Mouse (Mus musculus): ENCODE data around the gene Arhgef38. TPM values are rescaled to one million over a fixed set of nuclear protein-coding genes. Genes with fewer than 3 reads are reported as not detected.

Gene Arhgef38
- polyA plus RNA-seq, 1 experiment: 1.4 TPM

GRCm38 (mm10) chr3:133169737-133170136, 65.0 kb downstream of the Arhgef38 start:
- 49% methylated on average over 7 of the region's 7 CpGs for WGBS
- no peak for DNase-seq (ENCODE audit: low read depth, low spot score)

- DNase-seq (ENCODE audit: low read depth, low spot score): no peak
- WGBS: 76% methylated on average over 6 of the region's 6 CpGs
Measured at GRCm38 (mm10) chr3:133167550-133167949, 67.2 kb downstream of the Arhgef38 start.

- DNase-seq (ENCODE audit: low read depth, low spot score): no peak
- WGBS: 3% methylated on average over 1 of the region's 1 CpGs
Measured at GRCm38 (mm10) chr3:133165130-133165529, 69.6 kb downstream of the Arhgef38 start.

GRCm38 (mm10) chr3:133163913-133164406, 70.8 kb downstream of the Arhgef38 start:
- no peak for DNase-seq (ENCODE audit: low read depth, low spot score)
- 90% methylated on average over 6 of the region's 6 CpGs for WGBS

- DNase-seq (ENCODE audit: low read depth, low spot score): no peak
- 58% methylated on average over 7 of the region's 7 CpGs for WGBS
Measured at GRCm38 (mm10) chr3:133163174-133163573, 71.6 kb downstream of the Arhgef38 start.

- WGBS: 100% methylated on average over 1 of the region's 1 CpGs
- no peak for DNase-seq (ENCODE audit: low read depth, low spot score)
Measured at GRCm38 (mm10) chr3:133161407-133161806, 73.3 kb downstream of the Arhgef38 start.

- no peak for DNase-seq (ENCODE audit: low read depth, low spot score)
- WGBS: 45% methylated on average over 5 of the region's 5 CpGs
Measured at GRCm38 (mm10) chr3:133158260-133158659, 76.5 kb downstream of the Arhgef38 start.

GRCm38 (mm10) chr3:133154683-133155082, 80.1 kb downstream of the Arhgef38 start:
- DNase-seq (ENCODE audit: low read depth, low spot score): no peak
- 82% methylated on average over 8 of the region's 8 CpGs for WGBS

GRCm38 (mm10) chr3:133153629-133154028, 81.1 kb downstream of the Arhgef38 start:
- no peak for DNase-seq (ENCODE audit: low read depth, low spot score)
- 73% methylated on average over 6 of the region's 6 CpGs for WGBS

- WGBS: 55% methylated on average over 1 of the region's 1 CpGs
- no peak for DNase-seq (ENCODE audit: low read depth, low spot score)
Measured at GRCm38 (mm10) chr3:133152831-133153230, 81.9 kb downstream of the Arhgef38 start.

GRCm38 (mm10) chr3:133151629-133152028, 83.1 kb downstream of the Arhgef38 start:
- 93% methylated on average over 6 of the region's 6 CpGs for WGBS
- DNase-seq (ENCODE audit: low read depth, low spot score): no peak

GRCm38 (mm10) chr3:133144511-133145147, 90.1 kb downstream of the Arhgef38 start:
- 82% methylated on average over 6 of the region's 6 CpGs for WGBS
- DNase-seq (ENCODE audit: low read depth, low spot score): no peak

GRCm38 (mm10) chr3:133141877-133142276, 92.9 kb downstream of the Arhgef38 start:
- WGBS: 68% methylated on average over 6 of the region's 6 CpGs
- DNase-seq (ENCODE audit: low read depth, low spot score): no peak

- DNase-seq (ENCODE audit: low read depth, low spot score): no peak
- WGBS: 75% methylated on average over 8 of the region's 8 CpGs
Measured at GRCm38 (mm10) chr3:133132611-133133010, 102.1 kb downstream of the Arhgef38 start.

- 91% methylated on average over 5 of the region's 5 CpGs for WGBS
- no peak for DNase-seq (ENCODE audit: low read depth, low spot score)
Measured at GRCm38 (mm10) chr3:133131372-133131771, 103.4 kb downstream of the Arhgef38 start.

- no peak for DNase-seq (ENCODE audit: low read depth, low spot score)
- WGBS: 50% methylated on average over 1 of the region's 1 CpGs
Measured at GRCm38 (mm10) chr3:133113281-133113680, 121.5 kb downstream of the Arhgef38 start.

GRCm38 (mm10) chr3:133111741-133112140, 123.0 kb downstream of the Arhgef38 start:
- no peak for DNase-seq (ENCODE audit: low read depth, low spot score)

GRCm38 (mm10) chr3:133109844-133110243, 124.9 kb downstream of the Arhgef38 start:
- WGBS: 92% methylated on average over 4 of the region's 4 CpGs
- no peak for DNase-seq (ENCODE audit: low read depth, low spot score)

More at GRCm38 (mm10) chr3:133111741-133112140, 123.0 kb downstream of the Arhgef38 start:
- 31% methylated on average over 2 of the region's 2 CpGs for WGBS

- DNase-seq (ENCODE audit: low read depth, low spot score): no peak
- WGBS: 71% methylated on average over 4 of the region's 4 CpGs
Measured at GRCm38 (mm10) chr3:133108731-133109130, 126.0 kb downstream of the Arhgef38 start.

GRCm38 (mm10) chr3:133104436-133104835, 130.3 kb downstream of the Arhgef38 start:
- no peak for DNase-seq (ENCODE audit: low read depth, low spot score)
- 91% methylated on average over 3 of the region's 3 CpGs for WGBS

- no peak for DNase-seq (ENCODE audit: low read depth, low spot score)
- 85% methylated on average over 3 of the region's 3 CpGs for WGBS
Measured at GRCm38 (mm10) chr3:133103768-133104167, 131.0 kb downstream of the Arhgef38 start.

- no peak for DNase-seq (ENCODE audit: low read depth, low spot score)
- WGBS: 52% methylated on average over 2 of the region's 2 CpGs
Measured at GRCm38 (mm10) chr3:133098909-133099308, 135.8 kb downstream of the Arhgef38 start.
